Mouse (Mus musculus) kidney, adult 18-20 months (tissue): ENCODE measurements around the gene Slc6a5.

Experiments
- DNase-seq: peaks from one replicate; pipeline ENCODE4 v3.0.0; 2021

Gene Slc6a5

DNA sequence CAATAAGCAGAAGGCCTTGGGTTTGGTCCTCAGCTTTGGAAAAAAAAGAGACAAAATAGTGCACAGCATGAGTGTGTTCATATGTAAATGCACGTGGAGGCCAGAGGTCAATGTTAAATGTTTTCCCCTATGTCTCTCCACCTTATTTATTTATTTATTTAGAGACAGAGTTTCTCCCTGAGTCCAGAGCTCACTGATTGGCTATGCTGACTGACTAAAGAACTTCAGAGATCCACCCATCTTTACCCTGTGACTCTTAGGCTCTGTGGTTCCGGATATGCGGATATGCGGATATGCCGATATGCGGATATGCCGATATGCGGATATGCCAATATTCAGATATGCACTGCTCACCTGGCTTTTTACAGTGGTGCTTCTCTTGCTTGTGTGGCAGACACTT is 76.0 kb downstream of the Slc6a5 start:
- no peak for DNase-seq

DNA sequence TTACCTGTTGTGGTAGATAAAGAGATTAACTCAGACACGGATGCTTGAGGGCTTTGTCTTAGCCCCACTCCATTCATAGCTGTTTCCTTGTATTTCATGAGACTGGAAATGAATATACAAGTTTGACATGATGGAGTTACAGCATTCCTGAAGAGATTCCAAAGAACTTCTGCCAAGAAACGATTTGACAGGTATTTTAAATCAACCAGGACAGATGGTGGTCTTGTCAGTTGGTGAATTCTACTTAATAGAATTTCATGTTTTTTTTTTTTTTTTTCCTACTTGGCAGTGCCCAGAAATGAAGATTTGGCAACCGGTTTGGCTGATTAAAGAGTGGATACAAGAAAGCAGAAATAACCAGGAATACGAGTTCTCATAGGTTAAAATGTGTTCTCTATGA is 89.4 kb downstream of the Slc6a5 start:
- DNase-seq: no peak

DNA sequence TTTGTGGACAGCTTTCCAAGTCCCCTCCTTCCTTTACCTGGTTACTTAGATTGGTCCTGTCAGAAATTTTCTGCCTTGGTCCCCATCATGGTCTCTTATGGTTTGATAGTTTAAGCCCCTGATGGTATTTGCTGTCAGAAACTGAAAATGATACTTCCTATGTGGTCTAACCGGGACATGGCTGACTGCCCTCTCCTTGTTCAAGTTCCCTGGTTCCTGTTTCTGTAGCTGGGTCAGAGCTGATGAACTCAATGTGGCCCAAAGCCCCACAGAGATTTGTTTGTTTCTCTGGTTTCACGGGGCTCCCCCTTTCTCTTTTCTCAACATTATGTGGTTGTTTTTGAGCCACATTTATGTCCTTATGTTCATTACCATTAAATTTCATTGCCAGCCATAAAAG is 95.3 kb downstream of the Slc6a5 start:
- DNase-seq: no peak
